Mouse (Mus musculus) fibroblast of lung, adult 2 months (primary cell): ENCODE results near the gene Surf4.

Source experiments
- DNase-seq: peaks from one replicate; pipeline ENCODE4 v3.0.0-alpha.2; 2011; ENCODE audit warnings: low read depth

Surf4 gene

GRCm38 (mm10) chr2:26933304-26934055 is at the start of gene Surf4, which contains the start of gene Stkld1:
TSS of gene Surf4 (minus strand) at chr2:26933928.
TSS of gene Stkld1 (plus strand) at chr2:26934047.
- peak; percentile 50 for DNase-seq

GRCm38 (mm10) chr2:26980361-26980760 is 46.6 kb upstream of the Surf4 start:
- no peak for DNase-seq

- DNase-seq, result no peak
Observed at GRCm38 (mm10) chr2:26973960-26974359, 40.2 kb upstream of the Surf4 start.

GRCm38 (mm10) chr2:26973116-26973515 is 39.4 kb upstream of the Surf4 start, which contains the start of gene Adamts13:
TSS of gene Adamts13 (plus strand) at chr2:26973416.
- no peak for DNase-seq

DNA sequence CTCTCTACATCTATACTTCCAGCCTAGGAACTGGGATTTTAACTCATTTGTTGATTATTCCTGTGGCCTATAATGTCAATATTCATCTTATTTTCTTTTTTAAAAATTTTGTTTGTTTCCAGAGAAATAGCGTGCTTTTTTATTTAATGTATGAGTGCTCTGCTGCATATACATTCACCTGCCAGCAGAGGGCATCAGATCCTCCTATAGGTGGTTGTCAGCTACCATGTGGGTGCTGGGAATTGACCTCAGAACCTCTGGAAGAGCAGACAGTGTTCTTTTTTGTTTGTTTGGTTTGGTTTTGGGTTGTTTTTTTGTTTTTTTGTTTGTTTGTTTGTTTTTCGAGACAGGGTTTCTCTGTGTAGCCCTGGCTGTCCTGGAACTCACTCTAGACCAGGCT is 33.5 kb upstream of the Surf4 start:
- no peak for DNase-seq

GRCm38 (mm10) chr2:26964724-26965370 is 31.1 kb upstream of the Surf4 start:
- no peak for DNase-seq

DNA sequence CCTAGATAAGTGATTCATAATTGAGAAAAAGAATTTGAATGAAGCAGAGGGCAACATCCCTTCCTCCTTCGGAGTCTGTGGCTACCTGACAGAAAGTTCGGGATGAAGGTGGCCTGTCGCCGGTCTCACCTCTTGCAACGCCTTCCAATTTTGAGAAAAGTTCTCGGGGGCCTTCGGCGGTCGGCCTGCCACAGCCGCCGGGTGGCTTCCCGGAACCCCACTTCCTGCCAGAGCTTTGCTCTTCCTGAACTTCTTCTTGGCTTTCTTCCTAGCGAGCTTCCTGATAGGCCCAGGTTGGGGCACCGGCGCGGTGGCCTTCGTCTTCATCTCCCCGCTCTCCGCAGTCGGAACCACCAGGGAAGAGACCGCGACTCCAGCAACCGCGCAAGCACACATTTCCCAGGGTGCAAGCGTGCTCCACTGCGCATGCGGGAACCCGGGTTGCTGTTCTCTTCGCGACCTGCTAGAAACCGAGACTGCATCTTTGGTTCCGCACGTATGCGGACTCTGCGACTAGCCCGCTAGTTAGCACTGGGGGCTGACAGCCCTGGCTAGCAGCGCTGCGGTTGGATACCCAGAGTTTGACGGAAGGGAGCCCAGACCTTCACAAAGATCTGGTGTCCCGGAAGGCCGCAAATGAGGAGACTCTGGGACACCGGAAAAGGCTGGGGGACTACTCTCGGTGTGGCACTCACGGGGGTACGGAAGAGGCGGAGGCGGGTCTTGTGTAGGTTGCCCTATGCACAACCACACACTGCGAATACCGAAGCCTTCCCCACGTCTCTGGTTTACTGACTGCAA is 30.4 kb upstream of the Surf4 start, which contains the start of gene Rexo4:
TSS of gene Rexo4 (minus strand) at position 464 of the 801 bp plus-strand sequence.
- DNase-seq, result peak; percentile 78

DNA sequence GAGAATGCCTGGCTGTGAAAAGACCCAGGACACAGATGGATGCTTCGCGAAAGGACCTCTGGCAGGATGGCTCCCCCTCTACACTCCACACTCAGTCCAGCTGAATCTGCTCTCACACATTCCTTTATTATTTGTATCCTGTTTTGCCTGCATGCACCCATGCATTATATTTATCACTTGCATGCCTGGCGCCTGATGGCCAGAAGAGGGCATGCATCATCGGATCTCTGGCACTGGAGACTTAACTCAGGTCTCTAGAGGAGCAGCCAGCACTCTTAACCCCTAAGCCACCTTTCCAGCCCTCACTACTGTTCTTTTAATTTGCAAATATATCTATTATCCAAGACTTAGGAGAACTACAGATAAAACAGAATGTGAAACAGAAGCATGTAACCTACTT is 27.0 kb upstream of the Surf4 start:
- no peak for DNase-seq

GRCm38 (mm10) chr2:26957488-26957859 is 23.7 kb upstream of the Surf4 start:
- no peak for DNase-seq

- DNase-seq, result no peak
Observed at GRCm38 (mm10) chr2:26956811-26957487, 23.2 kb upstream of the Surf4 start.

DNA sequence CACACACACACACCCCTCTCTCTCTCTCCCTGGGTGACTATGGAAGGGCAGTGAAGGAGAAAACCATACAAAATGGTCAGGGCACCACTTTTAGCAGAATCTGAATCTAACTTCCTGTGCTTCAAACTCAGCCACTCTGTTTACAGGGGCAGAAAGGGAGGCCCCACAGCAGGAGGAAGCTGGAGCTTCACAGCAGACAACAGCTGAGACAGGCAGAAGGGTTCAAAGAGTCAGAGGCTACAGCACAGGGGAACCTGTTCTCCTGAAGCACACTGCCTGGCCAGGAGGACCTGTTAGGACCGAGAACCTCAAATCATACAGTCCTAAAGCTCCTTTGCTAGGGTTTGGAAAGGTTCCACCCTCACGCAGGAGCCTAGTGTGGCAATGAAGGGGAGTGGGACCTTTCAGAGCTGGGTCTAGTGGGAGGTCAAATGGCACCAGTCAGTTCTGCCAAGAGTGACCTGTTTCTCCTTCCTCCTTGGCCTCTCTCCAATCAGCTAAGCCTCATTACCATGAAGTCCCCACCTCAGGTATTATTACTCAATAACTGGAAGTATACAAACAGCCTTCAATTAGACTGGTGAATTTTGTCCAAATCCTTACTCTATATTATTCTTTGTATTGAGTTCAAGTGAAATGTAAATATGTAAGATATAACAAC is 21.1 kb upstream of the Surf4 start:
- no peak for DNase-seq

GRCm38 (mm10) chr2:26952866-26953265 is 19.1 kb upstream of the Surf4 start:
- no peak for DNase-seq

DNA sequence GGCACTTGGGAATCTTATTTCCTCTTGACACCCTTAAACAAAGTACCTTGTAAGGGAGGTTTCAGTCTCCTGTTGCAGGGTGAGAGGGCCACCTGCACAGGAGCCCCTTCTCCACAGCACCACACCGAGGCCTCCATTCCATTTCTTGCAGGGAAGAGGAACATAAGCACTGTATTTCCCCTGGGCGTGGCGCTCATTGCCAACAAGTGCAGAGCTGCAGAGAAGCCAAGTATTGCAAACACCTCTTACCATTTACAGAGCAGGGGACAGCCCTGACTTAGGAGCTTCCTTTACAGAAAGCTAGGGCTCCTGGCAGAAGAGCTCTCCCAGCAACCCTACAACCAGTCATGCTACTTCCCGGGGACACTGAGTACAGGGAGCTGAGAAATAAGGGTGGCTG is 18.5 kb upstream of the Surf4 start:
- no peak for DNase-seq

- DNase-seq, result no peak
Observed at GRCm38 (mm10) chr2:26951346-26951905, 17.7 kb upstream of the Surf4 start.

DNA sequence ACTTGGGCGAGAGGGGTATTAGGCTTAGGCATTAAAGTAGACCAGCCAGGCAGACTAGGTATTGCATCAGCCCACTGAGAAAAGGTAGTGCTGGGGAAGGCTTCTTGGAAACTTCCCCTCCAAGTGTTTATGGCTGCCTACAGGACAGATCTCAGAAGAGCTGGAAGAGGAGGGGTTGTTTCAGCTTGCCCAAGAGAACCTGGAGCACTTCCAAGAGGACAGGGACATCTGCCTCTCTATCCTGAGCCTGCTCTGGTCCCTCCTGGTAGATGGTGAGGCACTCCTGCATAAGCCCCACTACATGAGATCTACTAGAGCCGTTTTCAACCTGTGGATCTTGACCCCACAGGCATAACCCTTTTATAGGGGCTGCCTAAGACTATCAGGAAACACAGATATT is 16.7 kb upstream of the Surf4 start:
- no peak for DNase-seq

GRCm38 (mm10) chr2:26943253-26943652 is 9.5 kb upstream of the Surf4 start:
- DNase-seq, result no peak

DNA sequence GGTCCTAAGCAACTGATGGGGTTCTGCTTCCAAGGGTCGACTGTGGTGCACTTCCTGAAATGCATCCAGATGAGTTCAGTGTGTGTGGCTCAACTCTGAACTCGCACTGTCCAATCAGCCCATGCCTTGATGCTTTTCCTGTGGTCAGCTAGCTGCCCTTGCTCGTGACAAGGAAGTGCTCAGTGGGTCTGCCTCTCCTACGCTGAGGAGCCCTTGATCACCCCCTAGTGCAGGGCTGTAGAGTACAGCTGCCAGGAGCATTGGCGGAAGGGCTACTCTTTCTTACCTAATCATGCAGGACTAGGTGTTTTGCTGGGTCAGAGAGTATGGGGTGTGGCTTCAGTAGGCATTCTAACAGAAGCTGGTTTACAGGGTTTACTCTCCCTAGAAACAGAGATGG is 7.8 kb upstream of the Surf4 start:
- DNase-seq, result no peak

GRCm38 (mm10) chr2:26936425-26936824 is 2.7 kb upstream of the Surf4 start:
- no peak for DNase-seq

DNA sequence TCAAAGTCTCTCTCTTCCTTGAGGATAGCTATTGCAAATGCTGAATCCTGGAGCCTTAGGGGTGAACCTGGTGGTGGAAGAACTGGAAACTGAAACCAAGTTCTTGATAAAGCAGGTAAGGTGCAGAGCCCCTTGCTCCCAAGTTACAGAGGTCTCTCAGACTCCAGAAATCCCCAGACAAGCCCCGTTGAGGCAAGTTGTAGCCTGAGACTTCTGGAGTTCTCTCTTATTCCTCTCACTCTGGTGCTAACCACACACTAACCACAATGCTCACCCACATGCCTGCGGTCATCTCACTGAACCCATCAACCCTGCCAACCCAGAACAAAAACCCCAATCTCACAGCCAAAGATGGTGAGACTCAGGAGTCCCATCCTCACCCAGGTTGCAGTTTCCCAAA is 1.6 kb upstream of the Surf4 start:
- no peak for DNase-seq

- DNase-seq, result no peak
Observed at GRCm38 (mm10) chr2:26932473-26933303, 1.0 kb downstream of the Surf4 start.
